Mouse (Mus musculus): Measurements from ENCODE around the gene Ppp1r13b.

Gene Ppp1r13b

GRCm38 (mm10) chr12:111827556-111827955 is 80.4 kb downstream of the Ppp1r13b start:
- DNase-seq (ENCODE audit: low spot score): no peak

DNA sequence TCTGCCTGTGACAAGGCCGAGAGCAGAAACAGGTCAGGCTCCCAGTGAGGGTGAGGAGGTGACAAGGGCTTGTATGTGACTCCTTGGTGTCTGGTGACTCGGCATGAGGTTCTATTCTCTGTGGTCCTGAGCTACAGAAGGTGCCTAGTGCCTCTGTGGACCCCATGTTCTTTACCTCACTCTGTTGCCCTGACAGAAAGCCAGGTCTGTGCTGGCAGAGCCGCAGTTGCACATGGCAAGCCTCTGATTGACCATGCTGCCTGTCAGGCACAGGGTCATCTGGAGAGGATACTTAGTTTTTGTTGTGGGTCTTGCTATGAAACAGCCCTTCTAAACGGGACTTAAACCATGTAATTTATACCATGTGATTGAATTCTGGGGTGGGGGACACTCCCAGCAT is 86.0 kb downstream of the Ppp1r13b start:
- no peak for DNase-seq (ENCODE audit: low spot score)

DNA sequence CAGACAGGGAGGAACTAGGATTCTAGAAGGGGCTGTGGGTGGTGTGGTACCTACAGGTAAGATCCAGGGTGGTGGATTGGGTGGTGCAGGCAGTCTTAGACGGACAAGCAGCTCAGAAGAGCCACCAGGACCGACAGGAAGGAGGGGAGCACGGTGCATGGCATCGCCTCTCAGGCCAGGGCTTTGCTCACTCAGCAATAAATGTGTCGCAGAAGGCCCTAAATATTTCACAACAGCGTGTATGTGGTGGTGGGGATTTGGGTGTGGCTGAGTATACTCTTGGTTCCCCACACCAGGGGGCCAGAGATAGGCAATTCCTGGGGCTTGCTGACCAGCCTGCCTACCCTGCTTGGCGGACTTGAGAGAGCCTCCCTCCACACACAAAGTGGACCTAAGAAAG is 87.2 kb downstream of the Ppp1r13b start:
- no peak for DNase-seq (ENCODE audit: low spot score)

DNA sequence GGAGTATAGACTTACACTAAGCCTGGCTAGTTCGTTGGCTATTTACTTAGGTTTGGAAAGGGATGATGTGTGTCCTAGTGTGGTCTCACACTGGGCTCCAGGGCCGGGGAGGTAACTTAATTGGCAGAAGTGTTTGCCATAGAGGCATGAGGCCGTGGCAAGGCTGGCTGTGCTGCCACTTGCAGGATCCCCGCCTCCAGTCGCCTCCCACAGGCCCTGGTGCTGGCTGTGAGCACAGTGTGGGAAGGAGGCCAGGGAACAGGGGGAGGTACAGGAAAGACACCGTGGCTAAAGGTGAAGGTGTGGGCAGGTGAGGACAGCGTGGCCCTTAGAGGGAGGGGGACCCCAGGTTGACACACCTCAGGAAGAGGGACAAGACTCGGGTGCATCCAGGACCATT is 88.0 kb downstream of the Ppp1r13b start:
- no peak for DNase-seq (ENCODE audit: low spot score)

DNA sequence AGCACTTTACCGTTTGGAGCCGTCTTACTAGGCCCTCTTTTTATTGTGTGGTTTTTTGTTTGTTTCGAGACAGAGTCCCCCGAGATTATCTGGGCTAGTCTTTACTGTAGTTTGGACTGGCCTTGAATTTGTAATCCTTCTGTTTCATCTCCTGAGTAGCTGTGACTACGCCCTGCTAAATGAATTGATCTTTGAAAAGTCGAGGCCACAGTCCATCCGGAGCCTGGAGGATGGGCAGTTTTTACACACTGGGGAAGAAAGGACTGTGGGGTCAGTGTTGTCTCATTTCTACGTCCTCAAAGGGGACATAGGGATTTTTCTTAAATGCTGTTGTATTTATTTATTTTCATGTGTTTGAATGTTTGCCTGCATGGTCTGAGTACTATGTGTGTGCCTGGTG is 89.9 kb downstream of the Ppp1r13b start:
- no peak for DNase-seq (ENCODE audit: low spot score)

DNA sequence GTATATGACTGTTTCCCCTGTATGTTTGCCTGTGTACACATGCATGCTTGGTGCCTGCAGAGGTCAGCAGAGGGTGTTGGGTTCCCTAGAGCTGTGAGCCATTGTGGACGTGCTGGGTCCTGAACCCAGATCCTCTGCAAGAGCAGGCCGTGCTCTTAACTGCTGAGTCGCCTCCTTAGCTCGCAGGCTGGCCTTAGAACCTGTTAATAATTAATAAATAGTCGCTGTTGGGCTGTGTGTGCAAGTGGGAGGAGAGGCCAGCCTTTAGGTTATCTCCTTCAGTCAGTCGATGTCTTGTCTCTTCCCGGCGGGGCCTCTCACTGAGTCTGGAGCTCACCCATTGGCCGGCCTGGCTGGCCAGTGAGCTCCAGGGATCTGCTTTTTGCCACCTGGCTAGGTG is 90.9 kb downstream of the Ppp1r13b start:
- DNase-seq (ENCODE audit: low spot score): no peak

- DNase-seq (ENCODE audit: low spot score): peak; percentile 65
Measured at GRCm38 (mm10) chr12:111816528-111816927, 91.4 kb downstream of the Ppp1r13b start.

GRCm38 (mm10) chr12:111814769-111815762 is 92.8 kb downstream of the Ppp1r13b start:
- no peak for DNase-seq (ENCODE audit: low spot score)

- peak; percentile 99 for DNase-seq (ENCODE audit: low spot score)
Measured at GRCm38 (mm10) chr12:111813766-111814617, 93.9 kb downstream of the Ppp1r13b start, which contains the start of the genes Xrcc3 and Zfyve21. Xrcc3 (minus strand) TSS chr12:111813873. Zfyve21 (plus strand) TSS chr12:111814170.

- no peak for DNase-seq (ENCODE audit: low spot score)
Measured at GRCm38 (mm10) chr12:111813111-111813765, 94.7 kb downstream of the Ppp1r13b start.

GRCm38 (mm10) chr12:111812611-111813010 is 95.3 kb downstream of the Ppp1r13b start:
- DNase-seq (ENCODE audit: low spot score): no peak

DNA sequence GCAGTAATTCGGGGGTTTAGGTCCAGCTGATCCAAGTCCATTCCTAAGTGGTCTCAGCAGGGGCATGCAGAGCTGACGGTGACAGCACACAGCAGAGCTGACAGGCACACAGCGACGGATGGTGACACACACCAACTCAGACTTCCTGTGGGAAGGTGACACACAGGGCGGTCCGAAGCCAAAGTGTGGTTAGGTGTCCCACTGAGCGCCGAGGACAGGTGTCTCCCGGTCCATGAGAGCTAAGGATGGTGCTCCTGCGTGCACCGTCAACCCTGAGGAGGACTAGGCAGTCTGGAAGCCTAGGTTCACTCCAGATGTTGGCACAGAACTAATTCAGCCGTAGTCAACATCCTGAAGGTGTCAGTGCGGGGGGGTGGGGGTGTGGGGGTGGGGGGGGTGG is 95.8 kb downstream of the Ppp1r13b start:
- DNase-seq (ENCODE audit: low spot score): no peak

DNA sequence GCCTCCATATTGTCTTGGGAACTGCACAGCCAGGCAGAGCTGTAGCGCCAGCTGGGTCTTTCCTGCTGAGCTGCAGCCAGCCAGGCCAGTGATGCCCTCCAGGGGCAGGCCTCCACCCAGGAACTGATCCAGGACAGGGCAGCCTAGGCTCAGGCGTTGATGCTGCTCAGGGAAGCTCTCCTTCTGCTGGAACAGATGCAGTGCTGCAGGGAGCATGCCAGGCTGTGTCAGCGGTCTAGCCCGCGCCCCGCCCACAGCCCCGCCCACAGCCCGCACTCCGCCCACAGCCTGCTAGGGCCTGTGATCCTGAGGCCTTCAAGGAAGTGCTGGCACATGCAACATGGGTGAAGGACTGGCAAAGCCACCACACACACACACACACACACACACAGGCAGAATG is 98.1 kb downstream of the Ppp1r13b start:
- peak; percentile 78 for DNase-seq (ENCODE audit: low spot score)

GRCm38 (mm10) chr12:111808775-111809174 is 99.1 kb downstream of the Ppp1r13b start:
- DNase-seq (ENCODE audit: low spot score): no peak

- no peak for DNase-seq (ENCODE audit: low spot score)
Measured at GRCm38 (mm10) chr12:111803538-111803937, 104.4 kb downstream of the Ppp1r13b start.

DNA sequence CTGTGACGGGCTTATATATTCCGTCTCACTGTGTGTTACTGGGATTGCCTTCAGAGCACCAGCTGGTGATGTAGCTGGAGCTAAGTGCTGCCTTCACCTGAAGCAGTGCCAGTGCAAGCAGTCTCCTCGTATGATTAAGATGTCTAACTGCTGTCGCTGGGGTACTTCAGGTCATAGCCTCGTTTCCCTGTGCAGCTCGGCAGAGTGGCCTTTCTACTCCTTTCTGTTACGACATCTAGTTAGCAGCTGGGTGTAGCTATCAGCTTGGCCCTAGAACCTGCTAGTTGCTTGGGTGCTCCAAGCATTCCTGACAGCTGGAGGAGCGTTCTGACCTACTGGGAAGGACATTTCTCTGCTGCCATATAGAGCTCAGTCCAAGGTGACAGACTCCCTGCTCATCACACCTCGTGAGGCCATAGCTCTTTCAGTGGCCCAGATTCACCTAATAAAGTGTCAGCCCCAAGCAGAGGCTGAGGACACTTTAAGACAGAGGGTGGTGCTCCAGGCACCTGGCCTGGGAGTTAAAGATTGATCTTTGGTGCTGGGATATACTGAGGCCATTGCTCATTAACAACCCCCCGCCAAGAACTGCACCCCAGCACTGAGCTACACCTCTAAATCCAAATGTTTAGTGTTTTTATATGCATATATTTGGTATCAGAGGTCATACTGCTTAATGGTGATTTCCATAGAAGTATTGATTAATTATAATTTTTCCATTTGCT is 107.3 kb downstream of the Ppp1r13b start:
- DNase-seq (ENCODE audit: low spot score): no peak

- DNase-seq (ENCODE audit: low spot score): no peak
Measured at GRCm38 (mm10) chr12:111798493-111798892, 109.4 kb downstream of the Ppp1r13b start.

GRCm38 (mm10) chr12:111797251-111797650 is 110.7 kb downstream of the Ppp1r13b start:
- no peak for DNase-seq (ENCODE audit: low spot score)

DNA sequence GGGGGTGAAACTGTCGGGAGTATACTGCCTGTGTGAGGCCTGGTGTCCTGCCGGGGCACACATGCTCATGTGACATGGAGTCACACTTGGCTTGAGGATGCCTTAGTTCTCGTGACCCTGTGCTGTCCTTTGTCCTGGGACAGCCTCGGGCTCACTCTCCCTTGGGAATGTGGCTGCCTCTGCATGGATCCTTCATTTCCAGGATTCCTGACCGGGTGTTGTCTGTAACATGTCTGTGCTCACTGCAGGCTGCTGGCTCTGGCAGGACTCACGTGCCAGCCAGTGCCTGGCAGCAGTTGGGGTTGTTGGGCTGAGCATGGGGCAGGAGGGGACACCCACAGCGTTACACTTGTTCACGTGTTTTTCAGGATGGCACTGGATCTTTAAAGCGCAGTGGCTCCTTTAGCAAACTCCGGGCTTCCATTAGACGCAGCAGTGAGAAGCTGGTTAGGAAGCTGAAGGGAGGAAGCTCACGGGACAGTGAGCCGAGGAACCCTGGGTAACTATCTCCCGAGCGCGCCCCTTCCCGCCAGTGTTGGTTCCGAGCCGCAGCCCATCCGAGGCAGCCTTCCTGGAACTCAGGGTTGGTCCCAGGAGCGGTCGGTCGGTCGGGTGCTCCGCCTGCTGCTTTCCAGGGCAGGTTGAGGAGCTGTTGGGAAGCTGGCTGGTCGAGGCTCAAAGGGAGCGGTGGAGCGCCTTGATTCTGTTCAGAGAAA is 112.6 kb downstream of the Ppp1r13b start:
- DNase-seq (ENCODE audit: low spot score): peak; percentile 50

DNA sequence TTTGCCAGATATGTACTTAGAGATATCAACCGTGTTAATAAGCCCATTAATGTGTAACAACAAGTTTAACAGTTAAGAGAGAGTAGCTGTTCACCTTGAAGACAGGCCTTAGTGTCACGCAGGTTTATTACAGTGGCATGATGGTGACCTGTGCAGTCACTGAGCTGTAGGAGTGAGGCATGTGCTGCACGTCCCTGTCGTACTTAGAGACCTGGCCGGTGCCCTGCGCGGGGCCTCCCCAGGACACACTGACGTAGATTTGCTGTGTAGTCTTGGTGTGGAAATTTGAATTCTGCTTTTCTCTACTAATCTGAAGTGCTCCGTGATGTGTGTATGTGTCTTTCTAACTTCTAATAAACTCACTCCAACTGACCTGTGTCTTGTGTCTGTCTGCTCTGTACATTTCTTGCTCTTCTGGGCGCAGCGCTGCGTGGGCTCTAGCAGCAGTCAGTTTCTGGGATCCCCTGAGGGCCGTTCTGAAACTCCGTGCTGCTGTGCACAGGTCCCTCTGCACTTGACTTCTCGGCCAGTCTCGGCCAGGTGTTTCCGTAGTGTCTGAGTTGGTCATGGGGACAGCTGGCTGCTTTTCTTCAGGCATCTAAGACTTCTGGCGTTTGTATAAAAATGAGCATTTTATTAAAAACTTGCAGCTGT is 113.3 kb downstream of the Ppp1r13b start:
- DNase-seq (ENCODE audit: low spot score): no peak

Data from layer of hippocampus, adult 11-12 months (tissue).